Mouse (Mus musculus) MEL (cell line): ENCODE results near the gene Mmp24.

ENCODE experiments used
- CTCF ChIP-seq, 3 experiments: IDR thresholded peaks in 2 of 3; conservative IDR thresholded peaks in 1 of 3; 2 replicates each; pipeline ENCODE4 v1.5.1; 2011 to 2012; ENCODE audit warnings: low read length in 3 of 3, low read depth in 2 of 3, mild to moderate bottlenecking in 2 of 3, improper control_type of control experiment in 1 of 3, inconsistent platforms in 1 of 3, mixed read lengths in 1 of 3, moderate library complexity in 1 of 3; ENCODE audit not compliant: control insufficient read depth in 1 of 3, insufficient read depth in 1 of 3, poor library complexity in 1 of 3, severe bottlenecking in 1 of 3
- POLR2A ChIP-seq, 2 experiments: IDR thresholded peaks; 2 replicates each; pipeline ENCODE4 v1.6.1; 2011 to 2012; ENCODE audit warnings: low read length in 2 of 2, mild to moderate bottlenecking in 2 of 2, control low read depth in 1 of 2, improper control_type of control experiment in 1 of 2, low read depth in 1 of 2, moderate library complexity in 1 of 2; ENCODE audit not compliant: control insufficient read depth in 1 of 2, insufficient read depth in 1 of 2, poor library complexity in 1 of 2

GRCm38 (mm10) chr2:155823722-155824121 is 48.6 kb downstream of the Mmp24 start:
- TF ChIP-seq CTCF (IDR thresholded peaks at IDR 0.05 in 2 of 3, conservative IDR thresholded peaks at IDR 0.05 in 1 of 3; ENCODE audit: control insufficient read depth in 1 of 3, insufficient read depth in 1 of 3, low read depth in 2 of 3, low read length in 3 of 3, poor library complexity in 1 of 3, severe bottlenecking in 1 of 3): no peak
- TF ChIP-seq POLR2A (IDR thresholded peaks at IDR 0.05; ENCODE audit: control insufficient read depth in 1 of 2, insufficient read depth in 1 of 2, low read depth in 1 of 2, low read length in 2 of 2, poor library complexity in 1 of 2): no peak
